Mouse (Mus musculus) lung, postnatal 0 days (tissue): ENCODE data around the gene 4930558K02Rik. TPM values are rescaled to one million over a fixed set of nuclear protein-coding genes. Genes with fewer than 3 reads are reported as not detected.

Source experiments
- ATAC-seq: fragments of 200-750 bp; cut with Nextera tagmentation; 2 replicates; pipeline ENCODE4 v1.8.0; 2017; ENCODE audit warnings: moderate library complexity
- DNase-seq: peaks from one replicate; pipeline ENCODE4 v3.0.0-alpha.2; 2016; ENCODE audit warnings: low spot score
- H3K27ac ChIP-seq: fragments of 300-500 bp; sonication (generic); 2 replicates; pipeline ENCODE4 v1.5.1; 2014; ENCODE audit warnings: antibody characterized with exemption, mild to moderate bottlenecking, low read length, mixed read lengths
- H3K27me3 ChIP-seq: fragments of 300-500 bp; sonication (generic); replicated peaks from 2 replicates; pipeline ENCODE4 v1.6.1; 2014; ENCODE audit warnings: low read length, mixed read lengths; ENCODE audit not compliant: insufficient read depth
- H3K36me3 ChIP-seq: fragments of 300-500 bp; sonication (generic); 2 replicates; pipeline ENCODE4 v1.6.1; 2014; ENCODE audit warnings: low read length, mixed read lengths; ENCODE audit not compliant: insufficient read depth
- H3K4me1 ChIP-seq: fragments of 300-500 bp; sonication (generic); 2 replicates; pipeline ENCODE4 v1.6.1; 2014; ENCODE audit warnings: antibody characterized with exemption, low read depth, low read length, mixed read lengths; ENCODE audit not compliant: insufficient read depth
- H3K4me2 ChIP-seq: fragments of 300-500 bp; sonication (generic); replicated peaks from 2 replicates; pipeline ENCODE4 v1.6.1; 2014; ENCODE audit warnings: low read depth, mild to moderate bottlenecking, low read length, moderate library complexity, mixed read lengths
- H3K4me3 ChIP-seq: fragments of 300-500 bp; sonication (generic); 2 replicates; pipeline ENCODE4 v1.5.1; 2014; ENCODE audit warnings: low read depth, low read length
- H3K9ac ChIP-seq: fragments of 300-500 bp; sonication (generic); replicated peaks from 2 replicates; pipeline ENCODE4 v1.6.1; 2014; ENCODE audit warnings: low read depth, mild to moderate bottlenecking
- H3K9me3 ChIP-seq: fragments of 300-500 bp; sonication (generic); 2 replicates; pipeline ENCODE4 v1.6.1; 2016; ENCODE audit warnings: low read length, mixed read lengths
- CTCF ChIP-seq: IDR thresholded peaks from 2 replicates; pipeline ENCODE4 v1.5.1; 2016; ENCODE audit warnings: antibody characterized with exemption, mild to moderate bottlenecking
- EP300 ChIP-seq: IDR thresholded peaks from 2 replicates; pipeline ENCODE4 v1.6.1; 2016; ENCODE audit warnings: antibody characterized with exemption, mild to moderate bottlenecking, control low read depth
- WGBS: fragments of 180-500 bp; shearing (Covaris S2); extraction: QIAGEN DNeasy Blood & Tissue Kit; methylation state at CpG from one replicate; pipeline ENCODE4 v1.1.7; 2014; 5-methylcytosine and 5-hydroxymethylcytosine counted together
- polyA plus RNA-seq: library from polyadenylated mRNA; unstranded; fragments of >200 nt; fragmentation: Nextera tagmentation; extraction: Ambion mirVana; gene quantifications from 2 replicates; pipeline ENCODE4 v1.2.1, GENCODE M21; 2015

Gene 4930558K02Rik
- polyA plus RNA-seq, 1 experiment from 2014 or later, result not detected

GRCm38 (mm10) chr1:162016982-162017381, 37.5 kb upstream of the 4930558K02Rik start:
- Histone ChIP-seq H3K27ac (no peak overlapping the region), H3K4me3 (no peak overlapping the region), H3K4me1 (peaks cover 7% of the 10 kb centered on the region; the same call in 1 of the 2 replicates), H3K36me3 (no peaks in the 10 kb centered on the region), H3K4me2 (no peak overlapping the region), H3K9me3 (no peaks in the 10 kb centered on the region), H3K9ac (no peak overlapping the region), H3K27me3 (no peaks in the 10 kb centered on the region)
- DNase-seq, result no peak
- TF ChIP-seq EP300 (no peak), CTCF (no peak)
- ATAC-seq, result no peak
- WGBS, result 15% methylated on average over 7 of the region's 7 CpGs

- ATAC-seq (peak; percentile 56; the same call in 1 of the 2 replicates), DNase-seq (peak; percentile 41)
- Histone ChIP-seq H3K4me2 (no peak overlapping the region), H3K9ac (no peak overlapping the region), H3K27ac (no peak overlapping the region), H3K4me3 (no peak overlapping the region), H3K36me3 (no peaks in the 10 kb centered on the region), H3K9me3 (no peaks in the 10 kb centered on the region), H3K4me1 (peaks cover 7% of the 10 kb centered on the region; the same call in 1 of the 2 replicates), H3K27me3 (no peaks in the 10 kb centered on the region)
- 40% methylated on average over 8 of the region's 8 CpGs for WGBS
- TF ChIP-seq CTCF, result no peak
- no peak for TF ChIP-seq EP300
Measured at GRCm38 (mm10) chr1:162015247-162015862, 35.9 kb upstream of the 4930558K02Rik start.

- WGBS, result 31% methylated on average over 4 of the region's 4 CpGs
- Histone ChIP-seq H3K4me3 (no peak overlapping the region), H3K9me3 (no peaks in the 10 kb centered on the region), H3K27ac (no peak overlapping the region), H3K4me1 (peaks cover 7% of the 10 kb centered on the region; the same call in 1 of the 2 replicates), H3K4me2 (no peak overlapping the region), H3K9ac (no peak overlapping the region), H3K36me3 (no peaks in the 10 kb centered on the region), H3K27me3 (no peaks in the 10 kb centered on the region)
- TF ChIP-seq CTCF (no peak), EP300 (no peak)
- DNase-seq (no peak), ATAC-seq (no peak)
Measured at GRCm38 (mm10) chr1:162013561-162013960, 34.1 kb upstream of the 4930558K02Rik start.

GRCm38 (mm10) chr1:162011523-162012245, 32.2 kb upstream of the 4930558K02Rik start:
- H3K27me3 ChIP-seq, result no peaks in the 10 kb centered on the region
- H3K4me3 ChIP-seq, result no peak overlapping the region
- no peaks in the 10 kb centered on the region for H3K9me3 ChIP-seq
- H3K9ac ChIP-seq, result no peak overlapping the region
- DNase-seq (no peak), ATAC-seq (no peak)
- TF ChIP-seq EP300 (no peak), CTCF (no peak)
- no peaks in the 10 kb centered on the region for H3K36me3 ChIP-seq
- H3K4me1 ChIP-seq, result no peaks in the 10 kb centered on the region; the same call in 1 of the 2 replicates
- H3K4me2 ChIP-seq, result no peak overlapping the region
- WGBS, result 72% methylated on average over 16 of the region's 16 CpGs
- no peak overlapping the region for H3K27ac ChIP-seq

GRCm38 (mm10) chr1:162009086-162009485, 29.6 kb upstream of the 4930558K02Rik start:
- H3K4me1 ChIP-seq, result peaks cover 10% of the 10 kb centered on the region; the same call in 1 of the 2 replicates
- TF ChIP-seq EP300 (no peak), CTCF (no peak)
- H3K27ac ChIP-seq, result no peak overlapping the region
- H3K4me3 ChIP-seq, result no peak overlapping the region
- DNase-seq (no peak), ATAC-seq (no peak)
- WGBS, result 55% methylated on average over 8 of the region's 8 CpGs
- H3K27me3 ChIP-seq, result no peaks in the 10 kb centered on the region
- H3K9ac ChIP-seq, result no peak overlapping the region
- no peaks in the 10 kb centered on the region for H3K36me3 ChIP-seq
- no peaks in the 10 kb centered on the region for H3K9me3 ChIP-seq
- H3K4me2 ChIP-seq, result no peak overlapping the region

DNA sequence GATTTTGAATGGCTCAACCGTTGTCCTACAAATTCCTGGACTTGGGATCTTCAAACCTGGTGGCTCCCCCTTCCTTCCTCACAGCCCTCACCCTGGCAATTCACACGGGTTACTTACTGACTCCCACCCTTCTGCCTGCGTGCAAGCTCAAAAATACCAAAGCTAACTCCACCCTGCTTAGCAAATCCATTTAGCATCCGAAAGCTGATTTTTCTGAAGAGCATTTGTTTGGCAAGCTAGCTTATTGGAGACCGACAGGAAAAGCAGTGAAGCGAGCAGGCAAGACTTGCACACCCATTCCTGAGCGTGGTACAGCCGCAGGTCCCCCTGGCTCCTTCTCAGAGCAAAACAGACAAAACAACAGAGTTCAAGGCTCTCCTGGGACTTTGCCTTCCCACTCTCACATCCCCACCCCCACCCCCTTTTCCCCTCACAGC, 29.2 kb upstream of the 4930558K02Rik start:
- Histone ChIP-seq H3K36me3 (no peaks in the 10 kb centered on the region), H3K27ac (no peak overlapping the region), H3K4me1 (peaks cover 11% of the 10 kb centered on the region; the same call in 1 of the 2 replicates), H3K9ac (no peak overlapping the region), H3K4me3 (no peak overlapping the region), H3K27me3 (no peaks in the 10 kb centered on the region), H3K4me2 (no peak overlapping the region), H3K9me3 (no peaks in the 10 kb centered on the region)
- ATAC-seq (no peak), DNase-seq (no peak)
- 17% methylated on average over 8 of the region's 8 CpGs for WGBS
- TF ChIP-seq EP300, result no peak
- no peak for TF ChIP-seq CTCF
